Mouse (Mus musculus): Measurements from ENCODE around the gene Tmem119. TPM values are rescaled to one million over a fixed set of nuclear protein-coding genes. Genes with fewer than 3 reads are reported as not detected.

The Tmem119 gene
- total RNA-seq, 2 experiments from 2014 or later: 0.46 TPM; not detected in 1

- no peak for ATAC-seq (replicated peaks; ENCODE audit: low FRiP score, low TSS enrichment, poor library complexity, severe bottlenecking)
These were observed 27.3 kb downstream of the Tmem119 start for GRCm38 (mm10) chr5:113772905-113773519.

DNA sequence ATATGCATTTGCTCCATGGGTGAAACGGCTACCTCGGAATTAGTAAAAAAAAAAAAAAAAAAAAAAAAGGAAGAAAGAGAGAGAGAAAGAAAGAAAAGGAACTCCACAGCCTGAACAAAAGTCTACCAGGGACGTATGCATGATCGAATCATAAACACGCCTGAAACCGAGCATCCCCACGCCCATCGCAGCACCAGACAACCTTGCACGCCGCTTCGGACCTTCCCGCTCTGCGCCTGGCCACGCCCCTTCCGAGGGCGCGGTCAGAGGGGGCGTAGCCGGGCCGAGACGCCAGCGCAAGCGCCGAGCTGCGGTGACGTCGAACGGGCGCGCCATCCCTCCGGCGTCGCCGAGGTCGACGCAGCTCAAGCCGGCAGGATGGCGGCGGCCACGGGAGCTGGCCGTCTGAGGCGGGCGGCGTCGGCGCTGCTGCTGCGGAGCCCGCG lies 27.8 kb downstream of the Tmem119 start, which contains the start of the genes Sart3 and Iscu:
Sart3 (minus strand) TSS at position 61 of the 446 bp plus-strand sequence.
Iscu (plus strand) TSS at position 299 of the 446 bp plus-strand sequence.
- ATAC-seq (replicated peaks; ENCODE audit: low FRiP score, low TSS enrichment, poor library complexity, severe bottlenecking): peak; percentile 69

DNA sequence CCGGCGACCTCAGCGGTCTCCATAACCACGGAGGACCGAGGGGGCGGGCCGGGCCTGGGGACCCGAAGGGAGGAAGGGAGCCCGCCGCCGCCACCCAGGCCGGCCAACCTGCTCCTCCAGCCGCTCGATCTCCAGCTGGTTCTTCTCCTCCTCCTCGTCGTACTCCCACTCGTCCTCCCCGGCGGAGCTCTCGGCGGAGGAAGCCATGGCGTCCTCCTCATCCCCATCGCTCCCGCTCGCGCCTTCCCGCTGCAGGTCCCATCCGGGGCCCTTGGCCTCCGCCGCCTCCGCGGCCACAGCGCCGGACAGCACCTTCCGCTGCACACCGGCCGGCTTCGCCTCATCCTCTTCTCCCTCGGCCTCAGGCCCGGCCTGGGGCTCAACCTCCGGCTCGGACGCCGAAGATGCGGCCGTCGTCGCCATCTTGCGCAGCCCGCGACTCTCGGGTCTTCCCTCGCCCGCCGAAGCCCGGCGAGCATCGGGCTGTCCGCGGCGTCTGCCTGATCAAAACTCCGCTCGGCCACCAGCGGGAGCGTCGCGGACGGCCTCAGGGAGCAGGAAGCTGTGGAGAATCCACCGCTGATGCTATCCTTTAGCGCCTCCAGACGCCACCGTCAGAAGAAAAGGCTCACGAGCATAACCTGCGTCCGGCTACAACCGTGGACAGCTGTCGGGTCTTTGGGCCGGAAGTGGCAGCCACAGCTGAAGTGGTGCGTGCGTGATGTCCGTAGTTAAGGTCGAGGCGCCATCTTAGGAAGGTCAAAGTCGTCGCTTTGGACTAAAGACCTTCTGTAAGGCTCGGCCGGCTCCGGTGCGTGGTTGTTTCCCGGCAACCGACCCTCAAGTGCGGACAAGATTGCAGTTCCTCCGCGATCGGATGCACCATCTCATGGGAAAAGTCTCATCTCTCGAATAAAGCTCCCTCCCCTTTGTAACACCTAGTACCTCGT lies 28.8 kb downstream of the Tmem119 start:
- ATAC-seq (replicated peaks; ENCODE audit: low FRiP score, low TSS enrichment, poor library complexity, severe bottlenecking): peak; percentile 76

GRCm38 (mm10) chr5:113768806-113769205 lies 31.5 kb downstream of the Tmem119 start:
- no peak for ATAC-seq (replicated peaks; ENCODE audit: low FRiP score, low TSS enrichment, poor library complexity, severe bottlenecking)

DNA sequence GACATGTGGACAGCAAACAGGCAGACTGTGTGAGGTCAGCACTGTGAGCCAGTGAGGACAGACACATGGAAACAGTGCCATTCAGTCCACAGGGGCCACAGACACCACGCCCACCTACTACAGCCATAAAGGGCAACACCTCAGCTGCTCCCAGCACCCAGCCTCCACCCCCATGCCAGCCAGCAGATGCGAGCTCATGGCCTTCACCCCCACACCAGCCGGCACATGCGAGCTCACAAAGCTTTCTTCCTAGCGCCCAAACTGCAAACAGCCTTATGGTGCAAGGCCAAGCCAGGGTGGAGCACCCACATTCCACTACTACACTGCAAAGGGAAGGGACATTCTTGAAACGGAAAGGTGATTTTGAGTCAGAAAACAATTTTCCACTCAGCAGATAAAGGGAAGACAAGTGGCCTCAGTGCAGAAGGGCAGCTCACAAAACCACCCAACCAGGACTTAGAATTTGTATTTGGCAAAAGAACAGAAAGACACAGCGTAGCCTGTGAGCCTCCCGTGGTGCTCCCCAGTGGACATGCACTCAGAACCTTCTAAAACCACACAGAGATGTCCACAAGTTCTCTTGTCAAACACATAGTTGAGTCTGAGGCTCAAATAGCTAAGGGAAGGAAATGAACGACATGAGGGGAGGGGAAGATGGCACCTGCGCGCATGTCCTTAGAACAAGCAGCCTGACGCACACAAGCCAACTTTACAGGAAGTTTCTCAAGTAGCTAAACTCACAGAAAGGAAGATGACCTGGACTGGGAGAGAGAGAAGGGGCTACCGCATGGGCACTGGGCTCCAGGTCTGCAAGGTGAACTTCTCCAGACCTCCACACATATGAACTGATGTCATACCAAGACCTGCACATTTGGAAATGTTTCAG lies 34.4 kb downstream of the Tmem119 start:
- ATAC-seq (replicated peaks; ENCODE audit: low FRiP score, low TSS enrichment, poor library complexity, severe bottlenecking): no peak

GRCm38 (mm10) chr5:113764426-113764825 lies 35.9 kb downstream of the Tmem119 start:
- ATAC-seq (replicated peaks; ENCODE audit: low FRiP score, low TSS enrichment, poor library complexity, severe bottlenecking): no peak

- no peak for ATAC-seq (replicated peaks; ENCODE audit: low FRiP score, low TSS enrichment, poor library complexity, severe bottlenecking)
These were observed 38.7 kb downstream of the Tmem119 start for GRCm38 (mm10) chr5:113761585-113761984.

GRCm38 (mm10) chr5:113755347-113756030 lies 44.8 kb downstream of the Tmem119 start:
- no peak for ATAC-seq (replicated peaks; ENCODE audit: low FRiP score, low TSS enrichment, poor library complexity, severe bottlenecking)

DNA sequence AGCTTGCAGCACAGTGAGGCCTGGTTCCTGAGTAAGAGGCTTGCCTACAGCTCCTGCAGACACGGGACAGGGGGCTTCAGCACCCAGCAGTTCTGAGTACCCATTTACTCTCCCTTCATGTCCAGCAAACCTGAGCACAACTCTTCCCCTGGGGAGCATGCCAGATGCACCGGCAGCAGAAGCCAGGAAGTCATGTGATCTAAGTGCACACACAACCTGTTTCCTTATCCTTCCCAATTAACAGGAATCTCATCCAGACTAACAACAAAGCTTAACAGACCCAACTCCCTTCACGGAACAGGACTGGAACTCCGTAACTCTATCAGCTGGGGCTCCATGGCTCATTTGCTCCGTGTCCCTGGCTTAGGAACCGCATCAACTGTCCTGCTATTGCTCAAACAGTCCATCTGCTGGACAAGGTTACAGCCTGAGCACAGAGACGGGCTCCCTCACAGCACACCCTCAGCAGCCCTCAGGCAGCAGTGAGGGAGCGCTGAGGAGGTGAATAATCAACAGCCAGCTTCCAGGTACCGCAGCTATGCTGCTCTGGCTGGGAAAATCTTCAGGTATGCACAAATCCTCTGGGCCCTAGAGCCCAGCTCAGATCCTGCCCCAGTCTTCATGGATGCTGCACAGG lies 48.7 kb downstream of the Tmem119 start:
- ATAC-seq (replicated peaks; ENCODE audit: low FRiP score, low TSS enrichment, poor library complexity, severe bottlenecking): no peak

- ATAC-seq (replicated peaks; ENCODE audit: low FRiP score, low TSS enrichment, poor library complexity, severe bottlenecking): no peak
These were observed 51.6 kb downstream of the Tmem119 start for GRCm38 (mm10) chr5:113748556-113749331.

DNA sequence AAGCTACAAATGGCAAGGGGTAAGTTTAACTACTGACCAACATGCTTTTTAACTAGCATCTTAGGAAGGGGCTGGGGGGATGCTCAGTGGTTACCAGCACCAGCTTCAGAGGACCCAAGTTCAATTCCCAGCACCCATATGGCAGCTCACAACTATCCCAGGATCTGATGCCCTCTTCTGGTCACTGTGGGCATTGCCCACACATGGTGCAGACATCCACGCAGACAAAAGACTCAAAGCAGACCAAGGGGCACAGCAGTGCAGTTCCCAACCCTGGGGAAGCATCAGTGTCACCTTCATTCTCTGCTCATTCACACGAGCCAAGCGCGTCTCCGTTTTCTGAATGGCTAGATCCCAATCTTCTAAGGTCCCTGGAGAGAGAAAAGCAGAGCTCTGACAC lies 52.7 kb downstream of the Tmem119 start:
- no peak for ATAC-seq (replicated peaks; ENCODE audit: low FRiP score, low TSS enrichment, poor library complexity, severe bottlenecking)

Other genes with a start within 250 kb of the Tmem119 start
- 0.48 and 2.2 TPM in 2 replicates for gene Cmklr1, start 150.1 kb downstream of the Tmem119 start, total RNA-seq (2014; fragmentation: Nextera tagmentation)
- gene Cmklr1, start 150.1 kb downstream of the Tmem119 start, total RNA-seq (2017): 0.23 TPM in 1 of 2 replicates, not detected in the other
- not detected in 2 replicates for gene 1700069L16Rik, start 75.7 kb downstream of the Tmem119 start, total RNA-seq (2014; fragmentation: Nextera tagmentation)
- gene 1700069L16Rik, start 75.7 kb downstream of the Tmem119 start, total RNA-seq (2017): not detected in 2 replicates
- gene Ficd, start 64.7 kb downstream of the Tmem119 start, total RNA-seq (2014; fragmentation: Nextera tagmentation): 1.6 and 2.0 TPM in 2 replicates
- gene Ficd, start 64.7 kb downstream of the Tmem119 start, total RNA-seq (2017): 0.23 and 0.80 TPM in 2 replicates
- gene Sart3, start 28.0 kb downstream of the Tmem119 start, total RNA-seq (2014; fragmentation: Nextera tagmentation): 46.6 and 48.1 TPM in 2 replicates
- gene Sart3, start 28.0 kb downstream of the Tmem119 start, total RNA-seq (2017): 38.6 and 45.5 TPM in 2 replicates
- 80.5 and 81.0 TPM in 2 replicates for gene Iscu, start 27.8 kb downstream of the Tmem119 start, total RNA-seq (2014; fragmentation: Nextera tagmentation)
- 63.1 and 68.9 TPM in 2 replicates for gene Iscu, start 27.8 kb downstream of the Tmem119 start, total RNA-seq (2017)
- gene Selplg, start 32.1 kb upstream of the Tmem119 start, total RNA-seq (2014; fragmentation: Nextera tagmentation): 66.0 and 87.7 TPM in 2 replicates
- 27.4 and 30.2 TPM in 2 replicates for gene Selplg, start 32.1 kb upstream of the Tmem119 start, total RNA-seq (2017)
- gene Coro1c, start 108.2 kb upstream of the Tmem119 start, total RNA-seq (2014; fragmentation: Nextera tagmentation): 56.5 and 80.4 TPM in 2 replicates
- 75.7 and 78.0 TPM in 2 replicates for gene Coro1c, start 108.2 kb upstream of the Tmem119 start, total RNA-seq (2017)
- gene Ssh1, start 193.4 kb upstream of the Tmem119 start, total RNA-seq (2014; fragmentation: Nextera tagmentation): 12.5 and 20.6 TPM in 2 replicates
- 3.7 and 5.1 TPM in 2 replicates for gene Ssh1, start 193.4 kb upstream of the Tmem119 start, total RNA-seq (2017)
- gene Dao, start 203.2 kb upstream of the Tmem119 start, total RNA-seq (2014; fragmentation: Nextera tagmentation): not detected in 2 replicates
- not detected in 2 replicates for gene Dao, start 203.2 kb upstream of the Tmem119 start, total RNA-seq (2017)